Mouse (Mus musculus) heart, adult 2 months (tissue): Measurements from ENCODE around the gene Slc17a3. TPM values are rescaled to one million over a fixed set of nuclear protein-coding genes. Genes with fewer than 3 reads are reported as not detected.

Experiments
- DNase-seq, 2 experiments: peaks; one replicate each; pipeline ENCODE4 v3.0.0; 2021
- H3K27ac ChIP-seq: fragments of 200-600 bp; 2 replicates; pipeline ENCODE4 v1.8.1; 2022
- H3K27me3 ChIP-seq: fragments of 200-500 bp; 2 replicates; pipeline ENCODE4 v1.6.1; 2012; ENCODE audit warnings: mild to moderate bottlenecking, low read length, inconsistent platforms, mixed read lengths; ENCODE audit not compliant: control insufficient read depth, insufficient read depth
- H3K36me3 ChIP-seq: fragments of 200-500 bp; 2 replicates; pipeline ENCODE4 v1.6.1; 2012; ENCODE audit warnings: low read length, inconsistent platforms; ENCODE audit not compliant: control insufficient read depth, insufficient read depth
- H3K4me1 ChIP-seq: fragments of 200-500 bp; 2 replicates; pipeline ENCODE4 v1.6.1; 2011; ENCODE audit warnings: low read length; ENCODE audit not compliant: control insufficient read depth, insufficient read depth
- H3K4me3 ChIP-seq: fragments of 200-600 bp; 2 replicates; pipeline ENCODE4 v1.8.1; 2022
- H3K79me2 ChIP-seq: fragments of 200-500 bp; replicated peaks from 2 replicates; pipeline ENCODE4 v1.6.1; 2012; ENCODE audit warnings: mild to moderate bottlenecking, inconsistent platforms, low read length, moderate library complexity, mixed read lengths; ENCODE audit not compliant: control insufficient read depth, insufficient read depth
- H3K9ac ChIP-seq: fragments of 200-500 bp; 2 replicates; pipeline ENCODE4 v1.6.1; 2012; ENCODE audit warnings: low read depth, mild to moderate bottlenecking, control low read depth, inconsistent platforms, low read length, mixed read lengths
- CTCF ChIP-seq: fragments of 200-600 bp; IDR thresholded peaks from 2 replicates; pipeline ENCODE4 v1.8.1; 2022; ENCODE audit warnings: antibody characterized with exemption, mild to moderate bottlenecking, moderate library complexity
- EP300 ChIP-seq: fragments of 200-500 bp; IDR thresholded peaks from 2 replicates; pipeline ENCODE4 v1.6.1; 2011; ENCODE audit warnings: low read depth, low read length, control low read depth; ENCODE audit not compliant: insufficient read depth
- POLR2A ChIP-seq: fragments of 200-500 bp; IDR thresholded peaks from 2 replicates; pipeline ENCODE4 v1.6.1; 2011; ENCODE audit warnings: mild to moderate bottlenecking, low read depth, low read length, control low read depth; ENCODE audit not compliant: insufficient read depth
- WGBS: fragments of 180-500 bp; shearing (Covaris S2); methylation state at CpG from one replicate; pipeline ENCODE4 v1.1.7; 2018; 5-methylcytosine and 5-hydroxymethylcytosine counted together
- intact Hi-C: fragments of 180-260 bp; cut with DNase I; formaldehyde crosslinking; loops from one replicate; pipeline ENCODE4 v1.15.1; 2025
- polyA plus RNA-seq: library from polyadenylated mRNA; depleted of rRNA; stranded (reverse); fragments of >200 nt; gene quantifications from 2 replicates; pipeline ENCODE4 v1.2.3, GENCODE M21; 2012
- total RNA-seq, 2 experiments: library from RNA; stranded (reverse); gene quantifications; 2 replicates each; pipeline ENCODE4 v1.2.3; 2021

Slc17a3 gene
- total and polyA plus RNA-seq, 3 experiments: not detected

- no peak overlapping the region for H3K27ac ChIP-seq
- WGBS: 77% methylated on average over 4 of the region's 4 CpGs
- no peaks in the 10 kb centered on the region for H3K79me2 ChIP-seq
- no peak overlapping the region for H3K4me3 ChIP-seq
- H3K27me3 ChIP-seq: no peaks in the 10 kb centered on the region
- intact Hi-C loops: no loop called here
- H3K9ac ChIP-seq: no peak overlapping the region
- TF ChIP-seq POLR2A (no peak), CTCF (no peak), EP300 (no peak)
- H3K36me3 ChIP-seq: no peaks in the 10 kb centered on the region
- DNase-seq: no peak
- no peaks in the 10 kb centered on the region for H3K4me1 ChIP-seq
These were observed 6.6 kb downstream of the Slc17a3 start for GRCm38 (mm10) chr13:23845851-23846250.

GRCm38 (mm10) chr13:23849299-23849698, 10.1 kb downstream of the Slc17a3 start:
- H3K36me3 ChIP-seq: no peaks in the 10 kb centered on the region
- H3K27ac ChIP-seq: no peak overlapping the region
- no peak overlapping the region for H3K9ac ChIP-seq
- intact Hi-C loops: no loop called here
- TF ChIP-seq POLR2A (no peak), EP300 (no peak), CTCF (no peak)
- 71% methylated on average over 2 of the region's 2 CpGs for WGBS
- no peaks in the 10 kb centered on the region for H3K79me2 ChIP-seq
- no peaks in the 10 kb centered on the region for H3K4me1 ChIP-seq
- no peak for DNase-seq
- no peaks in the 10 kb centered on the region for H3K27me3 ChIP-seq
- H3K4me3 ChIP-seq: no peak overlapping the region

- H3K36me3 ChIP-seq: no peaks in the 10 kb centered on the region
- no peak overlapping the region for H3K4me3 ChIP-seq
- H3K9ac ChIP-seq: no peak overlapping the region
- no peak for TF ChIP-seq EP300
- no peak for TF ChIP-seq POLR2A
- TF ChIP-seq CTCF: no peak
- no peaks in the 10 kb centered on the region for H3K27me3 ChIP-seq
- DNase-seq: no peak
- intact Hi-C loops: no loop called here
- 46% methylated on average over 3 of the region's 3 CpGs for WGBS
- no peaks in the 10 kb centered on the region for H3K79me2 ChIP-seq
- H3K27ac ChIP-seq: no peak overlapping the region
- no peaks in the 10 kb centered on the region for H3K4me1 ChIP-seq
These were observed 17.2 kb downstream of the Slc17a3 start for GRCm38 (mm10) chr13:23856401-23856800.

- H3K27me3 ChIP-seq: no peaks in the 10 kb centered on the region
- intact Hi-C loops: no loop called here
These were observed 22.6 kb downstream of the Slc17a3 start for GRCm38 (mm10) chr13:23861815-23862214.

GRCm38 (mm10) chr13:23864711-23865110, 25.5 kb downstream of the Slc17a3 start:
- no peak overlapping the region for H3K4me3 ChIP-seq
- TF ChIP-seq EP300 (no peak), POLR2A (no peak), CTCF (no peak)
- intact Hi-C loops: no loop called here
- no peaks in the 10 kb centered on the region for H3K79me2 ChIP-seq
- H3K27me3 ChIP-seq: no peaks in the 10 kb centered on the region
- H3K4me1 ChIP-seq: peaks cover 1% of the 10 kb centered on the region; the same call in 1 of the 2 replicates
- no peak overlapping the region for H3K27ac ChIP-seq
- H3K36me3 ChIP-seq: no peaks in the 10 kb centered on the region
- H3K9ac ChIP-seq: no peak overlapping the region
- WGBS: 52% methylated on average over 9 of the region's 9 CpGs
- no peak for DNase-seq

More at GRCm38 (mm10) chr13:23861815-23862214, 22.6 kb downstream of the Slc17a3 start:
- no peak overlapping the region for H3K9ac ChIP-seq
- no peak for DNase-seq
- H3K36me3 ChIP-seq: no peaks in the 10 kb centered on the region
- H3K4me1 ChIP-seq: peaks cover 1% of the 10 kb centered on the region; the same call in 1 of the 2 replicates
- no peak overlapping the region for H3K4me3 ChIP-seq
- H3K79me2 ChIP-seq: no peaks in the 10 kb centered on the region
- no peak for TF ChIP-seq CTCF
- no peak for TF ChIP-seq POLR2A
- no peak for TF ChIP-seq EP300
- H3K27ac ChIP-seq: no peak overlapping the region

GRCm38 (mm10) chr13:23866086-23866710, 27.0 kb downstream of the Slc17a3 start:
- WGBS: 48% methylated on average over 9 of the region's 9 CpGs
- Histone ChIP-seq H3K79me2 (no peaks in the 10 kb centered on the region), H3K4me1 (peaks cover 1% of the 10 kb centered on the region; the same call in 1 of the 2 replicates), H3K4me3 (no peak overlapping the region), H3K27me3 (no peaks in the 10 kb centered on the region), H3K27ac (no peak overlapping the region), H3K9ac (no peak overlapping the region), H3K36me3 (no peaks in the 10 kb centered on the region)
- intact Hi-C loops: no loop called here
- TF ChIP-seq POLR2A: no peak
- TF ChIP-seq EP300: no peak
- TF ChIP-seq CTCF: no peak
- no peak for DNase-seq
